In the genomic region with DNA sequence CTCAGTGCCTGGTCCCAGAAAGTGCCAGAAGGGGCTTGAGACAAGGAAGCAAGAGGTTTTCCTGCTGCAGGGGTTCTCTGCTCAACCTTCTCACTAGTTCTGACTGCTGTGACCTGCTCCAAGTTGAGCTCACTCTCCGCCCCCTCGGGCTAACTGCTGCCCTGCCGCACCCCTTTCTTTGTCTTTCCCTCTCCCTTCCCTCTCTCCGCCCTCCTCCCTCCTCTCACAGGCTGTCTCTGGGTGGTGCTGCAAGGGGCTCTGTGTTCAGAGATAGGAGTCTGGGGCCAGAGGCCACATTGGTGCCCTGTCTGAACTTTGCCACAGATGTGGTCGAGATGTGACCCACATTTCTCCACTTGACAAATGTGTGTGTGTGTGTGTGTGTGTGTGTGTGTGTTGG, we compare ENCODE assay signal across 9 mouse cellular contexts. TPM values are rescaled to one million over a fixed set of nuclear protein-coding genes. Genes with fewer than 3 reads are reported as not detected.
DNase-seq lines count a peak whose midpoint lies in the region; ATAC-seq and TF ChIP-seq lines count a peak whose summit lies in the region.
"Had no signal": no experiment of that assay in that cellular context is flagged by ENCODE, and none has a peak within 500 bp of the region (broad histone marks: within the 10 kb centered on the region; RNA-seq: fewer than 3 reads in every experiment).

Gene Spon2 (minus strand): TSS at position 375 of the 400 bp plus-strand sequence.

- peak within 1 kb of the TSS; percentile 66 for H3K27ac ChIP-seq in gastrocnemius, adult 2 months
- peak within 1 kb of the TSS; percentile 81 for H3K27ac ChIP-seq in liver, embryonic 15.5 days (replicated peaks)
- H3K27ac ChIP-seq: embryonic facial prominence, embryonic 12.5 days had no signal

- 5% methylated on average over 5 of the region's 5 CpGs for WGBS in liver, embryonic 15.5 days (ENCODE audit: insufficient replicate concordance)

- H3K4me2 ChIP-seq in liver, embryonic 15.5 days, result peak within 1 kb of the TSS; percentile 66
- H3K4me2 ChIP-seq: embryonic facial prominence, embryonic 12.5 days had no signal

- H3K4me3 ChIP-seq in gastrocnemius, adult 2 months, result peak within 1 kb of the TSS; percentile 62
- H3K4me3 ChIP-seq in E14TG2a.4 (replicated peaks; ENCODE audit: low read length), result peak within 1 kb of the TSS; percentile 32; the same call in 1 of the 2 replicates
- H3K4me3 ChIP-seq in liver, embryonic 15.5 days (replicated peaks), result peak within 1 kb of the TSS; percentile 35
- H3K4me3 ChIP-seq: embryonic facial prominence, embryonic 12.5 days had no signal

- H3K4me1 ChIP-seq in E14TG2a.4 (replicated peaks; ENCODE audit: low read depth, low read length), result peaks cover 48% of the 10 kb centered on the region
- H3K4me1 ChIP-seq in liver, embryonic 15.5 days (replicated peaks), result peaks cover 59% of the 10 kb centered on the region

- peak within 1 kb of the TSS; percentile 33; the same call in 1 of the 2 replicates for H3K9ac ChIP-seq in liver, embryonic 15.5 days
- H3K9ac ChIP-seq: embryonic facial prominence, embryonic 12.5 days had no signal

- no peaks in the 10 kb centered on the region for H3K36me3 ChIP-seq in E14TG2a.4 (ENCODE audit: insufficient read depth, low read length)
- 0 out of 2 replicates have a peak, but pooled peaks cover 3% of the 10 kb centered on the region for H3K36me3 ChIP-seq in liver, embryonic 15.5 days (replicated peaks)
- H3K36me3 ChIP-seq: embryonic facial prominence, embryonic 12.5 days had no signal

- DNase-seq in gastrocnemius, adult 2 months, result peak; percentile 62
- no peak for DNase-seq in gastrocnemius, postnatal 25 days
- DNase-seq in right cerebral cortex, postnatal 10 days (ENCODE audit: low spot score in 2 of 2), result no peak
- DNase-seq in T-cell, adult 2 months (ENCODE audit: low spot score), result no peak
- no peak for DNase-seq in cerebellum, postnatal 14 days

- no peaks in the 10 kb centered on the region for H3K9me3 ChIP-seq in E14TG2a.4 (ENCODE audit: low read length)
- H3K9me3 ChIP-seq in liver, embryonic 15.5 days (replicated peaks), result no peaks in the 10 kb centered on the region
- H3K9me3 ChIP-seq: embryonic facial prominence, embryonic 12.5 days had no signal

- TF ChIP-seq CTCF in gastrocnemius, adult 2 months (IDR thresholded peaks at IDR 0.05), result no peak
- no peak for TF ChIP-seq CTCF in E14TG2a.4 (conservative IDR thresholded peaks at IDR 0.05; ENCODE audit: low read length)

- ATAC-seq in erythroid progenitor cell, adult 5-6 weeks (replicated peaks; ENCODE audit: low FRiP score, poor library complexity, severe bottlenecking), result 0 out of 2 replicates have a peak, but pooled peaks have one; percentile 37
- ATAC-seq in liver, embryonic 15.5 days (ENCODE audit: insufficient read depth), result peak; percentile 88

- intact Hi-C loops in gastrocnemius, adult 2 months (cut with DNase I), result no loop called here

- H3K27me3 ChIP-seq in E14TG2a.4 (ENCODE audit: insufficient read depth, low read length), result peaks cover 74% of the 10 kb centered on the region
- H3K27me3 ChIP-seq in liver, embryonic 15.5 days, result no peaks in the 10 kb centered on the region
- H3K27me3 ChIP-seq: embryonic facial prominence, embryonic 12.5 days had no signal

RNA-seq across cellular contexts. Expression of gene Spon2, which starts in this region (rescaled TPM):
- total RNA-seq in gastrocnemius, adult 2 months (2021), result 1 to 10 TPM; 1.4 to 5.4 TPM
- total RNA-seq in gastrocnemius, postnatal 25 days (2021), result 1 to 10 TPM; 2.4 to 9.1 TPM
- 1.1 TPM in 1 of 2 replicates, not detected in the other for total RNA-seq in erythroid progenitor cell, adult 5-6 weeks (2015; ENCODE audit: low replicate concordance)
- 1.0 TPM in 1 of 2 replicates, not detected in the other for total RNA-seq in erythroid progenitor cell, adult 5-6 weeks (2017; ENCODE audit: low replicate concordance)
- polyA plus RNA-seq in liver, embryonic 15.5 days (2015; fragmentation: Nextera tagmentation; extraction: Ambion mirVana), result 19.5 and 22.9 TPM in 2 replicates
